Mouse (Mus musculus) NIH3T3 (cell line): Measurements from ENCODE around the gene Gm9887.
A peak's percentile ranks its signal among the peaks of the same experiment; 100 is the strongest.
"Not testable (repeated sequence)": the region's sequence is repeated elsewhere in the genome, so short reads cannot be mapped to it uniquely, and the experiment has no call there.

ENCODE experiments used
- DNase-seq: peaks from one replicate; pipeline ENCODE4 v3.0.0-alpha.2; 2012; ENCODE audit warnings: low read depth

Gm9887 gene

GRCm38 (mm10) chr12:69386281-69386732 lies 14.0 kb upstream of the Gm9887 start:
- not testable (repeated sequence) for DNase-seq

- DNase-seq, result peak; percentile 65
Measured at GRCm38 (mm10) chr12:69385542-69386280, 13.5 kb upstream of the Gm9887 start.

GRCm38 (mm10) chr12:69384606-69385005 lies 12.3 kb upstream of the Gm9887 start:
- no peak for DNase-seq

- no peak for DNase-seq
Measured at GRCm38 (mm10) chr12:69382880-69383279, 10.6 kb upstream of the Gm9887 start.

GRCm38 (mm10) chr12:69378558-69379454 lies 6.5 kb upstream of the Gm9887 start:
- DNase-seq, result no peak

GRCm38 (mm10) chr12:69377636-69378035 lies 5.4 kb upstream of the Gm9887 start:
- DNase-seq, result not testable (repeated sequence)

- DNase-seq, result no peak
Measured at GRCm38 (mm10) chr12:69377188-69377587, 4.9 kb upstream of the Gm9887 start.

- peak; percentile 35 for DNase-seq
Measured at GRCm38 (mm10) chr12:69376132-69376531, 3.9 kb upstream of the Gm9887 start.

GRCm38 (mm10) chr12:69373850-69374766 lies 1.9 kb upstream of the Gm9887 start:
- DNase-seq, result peak; percentile 59

GRCm38 (mm10) chr12:69372731-69373331 lies 573 bp upstream of the Gm9887 start:
- DNase-seq, result peak; percentile 52

GRCm38 (mm10) chr12:69371421-69371853 lies 821 bp downstream of the Gm9887 start:
- peak; percentile 89 for DNase-seq

GRCm38 (mm10) chr12:69370936-69371335 lies 1.3 kb downstream of the Gm9887 start:
- DNase-seq, result no peak

GRCm38 (mm10) chr12:69367557-69367956 lies 4.7 kb downstream of the Gm9887 start:
- no peak for DNase-seq

- DNase-seq, result peak; percentile 34
Measured at GRCm38 (mm10) chr12:69366424-69366823, 5.8 kb downstream of the Gm9887 start.

GRCm38 (mm10) chr12:69365757-69366156 lies 6.5 kb downstream of the Gm9887 start:
- DNase-seq, result no peak

- DNase-seq, result peak; percentile 87
Measured at GRCm38 (mm10) chr12:69363899-69364762, 8.1 kb downstream of the Gm9887 start.

- not testable (repeated sequence) for DNase-seq
Measured at GRCm38 (mm10) chr12:69363110-69363509, 9.1 kb downstream of the Gm9887 start.

- peak; percentile 71 for DNase-seq
Measured at GRCm38 (mm10) chr12:69362388-69362787, 9.9 kb downstream of the Gm9887 start.

- DNase-seq, result no peak
Measured at GRCm38 (mm10) chr12:69361919-69362318, 10.3 kb downstream of the Gm9887 start.
